ENCODE assay signal across 29 mouse cellular contexts in the genomic region with DNA sequence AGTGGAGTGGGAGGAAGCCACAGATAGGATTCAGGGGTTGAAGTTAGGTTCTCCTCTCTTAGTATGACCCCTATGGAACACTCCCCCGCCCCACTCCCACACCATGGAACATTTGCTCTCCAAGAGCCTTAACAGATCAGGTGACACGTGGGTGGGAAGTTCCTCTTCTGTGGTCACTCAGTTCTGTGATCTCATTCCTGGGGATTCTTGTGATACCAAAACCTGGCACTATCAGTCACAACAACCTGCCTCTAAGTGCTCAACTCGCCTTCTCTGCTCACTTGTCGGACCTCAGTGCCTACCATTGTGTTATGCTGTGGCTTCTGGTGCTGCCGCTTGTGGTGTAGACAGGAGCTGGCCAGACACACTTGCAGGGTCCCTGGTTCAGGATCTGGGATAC. TPM values are rescaled to one million over a fixed set of nuclear protein-coding genes. Genes with fewer than 3 reads are reported as not detected.
DNase-seq lines count a peak whose midpoint lies in the region; ATAC-seq and TF ChIP-seq lines count a peak whose summit lies in the region.
"Had no signal": no experiment of that assay in that cellular context is flagged by ENCODE, and none has a peak within 500 bp of the region (broad histone marks: within the 10 kb centered on the region; RNA-seq: fewer than 3 reads in every experiment).

No protein-coding gene starts in this region.

- ATAC-seq in granulocyte monocyte progenitor cell, adult 5-6 weeks (replicated peaks; ENCODE audit: poor library complexity, severe bottlenecking), result peak; percentile 88
- ATAC-seq in hindbrain, embryonic 16.5 days, result no peak
- no peak for ATAC-seq in hindbrain, embryonic 11.5 days (ENCODE audit: low FRiP score)
- ATAC-seq: activated CD4-positive, CD25-positive, alpha-beta regulatory T cell, adult 4 months; forebrain, embryonic 16.5 days; hindbrain, postnatal 0 days; intestine, postnatal 0 days; lung, postnatal 0 days had no signal

- H3K9ac ChIP-seq in hindbrain, embryonic 16.5 days (ENCODE audit: low read depth, low read length), result no peak overlapping the region
- no peak overlapping the region for H3K9ac ChIP-seq in hindbrain, embryonic 11.5 days (ENCODE audit: low read depth, low read length)
- H3K9ac ChIP-seq: heart, embryonic 15.5 days; kidney, embryonic 15.5 days; liver, embryonic 15.5 days; neural tube, embryonic 15.5 days had no signal

- DNase-seq in lung, adult 18-20 months, result peak; percentile 10 to 16
- no peak for DNase-seq in lung, postnatal 10 days
- DNase-seq in T-cell, adult 2 months (ENCODE audit: low spot score), result no peak
- no peak for DNase-seq in hindbrain, embryonic 11.5 days (ENCODE audit: low spot score)
- DNase-seq: adrenal gland, postnatal 10 days; B cell, adult 2 months; cerebellum, adult 2 months; gastrocnemius, postnatal 14 days; heart, postnatal 4 days; liver; thymus, adult 2 months had no signal

- no peaks in the 10 kb centered on the region for H3K9me3 ChIP-seq in E14TG2a.4 (ENCODE audit: low read length)
- H3K9me3 ChIP-seq in hindbrain, embryonic 16.5 days (ENCODE audit: control insufficient read depth, low read length), result no peaks in the 10 kb centered on the region
- no peaks in the 10 kb centered on the region for H3K9me3 ChIP-seq in hindbrain, embryonic 11.5 days (ENCODE audit: control insufficient read depth, low read length)
- H3K9me3 ChIP-seq: embryonic facial prominence, embryonic 10.5 days; heart, embryonic 15.5 days; kidney, embryonic 15.5 days; limb, embryonic 10.5 days; liver, embryonic 15.5 days; neural tube, embryonic 15.5 days had no signal

- H3K27ac ChIP-seq in hindbrain, embryonic 16.5 days (ENCODE audit: low read depth, low read length), result no peak overlapping the region
- H3K27ac ChIP-seq in hindbrain, embryonic 11.5 days (ENCODE audit: low read depth, low read length), result no peak overlapping the region
- H3K27ac ChIP-seq: embryonic facial prominence, embryonic 10.5 days; heart, embryonic 15.5 days; hindbrain, postnatal 0 days; kidney, embryonic 15.5 days; limb, embryonic 10.5 days; liver, embryonic 15.5 days; neural tube, embryonic 15.5 days; stomach, postnatal 0 days had no signal

- H3K27me3 ChIP-seq in E14TG2a.4 (ENCODE audit: insufficient read depth, low read length) (no peaks in the 10 kb centered on the region), myocyte (ENCODE audit: control insufficient read depth, insufficient read depth, insufficient read length) (no peaks in the 10 kb centered on the region)
- no peaks in the 10 kb centered on the region for H3K27me3 ChIP-seq in hindbrain, embryonic 16.5 days (replicated peaks; ENCODE audit: control insufficient read depth, insufficient read depth, low read length)
- no peaks in the 10 kb centered on the region for H3K27me3 ChIP-seq in hindbrain, embryonic 11.5 days (ENCODE audit: control insufficient read depth, insufficient read depth, low read length)
- H3K27me3 ChIP-seq: heart, embryonic 15.5 days; kidney, embryonic 15.5 days; liver, embryonic 15.5 days; neural tube, embryonic 15.5 days had no signal

- H3K4me3 ChIP-seq in E14TG2a.4 (replicated peaks; ENCODE audit: low read length) (peak overlapping the region; percentile 20), myocyte (no peak overlapping the region)
- H3K4me3 ChIP-seq in hindbrain, embryonic 16.5 days (ENCODE audit: low read length), result no peak overlapping the region
- no peak overlapping the region for H3K4me3 ChIP-seq in hindbrain, embryonic 11.5 days (ENCODE audit: low read depth, low read length)
- H3K4me3 ChIP-seq: embryonic facial prominence, embryonic 10.5 days; heart, embryonic 15.5 days; kidney, embryonic 15.5 days; limb, embryonic 10.5 days; liver, embryonic 15.5 days; neural tube, embryonic 15.5 days had no signal

- no peak for TF ChIP-seq POLR2A in myocyte (IDR thresholded peaks at IDR 0.05; ENCODE audit: insufficient read length, low read depth)

- H3K4me2 ChIP-seq in myocyte (ENCODE audit: low read depth), result no peak overlapping the region
- H3K4me2 ChIP-seq in hindbrain, embryonic 16.5 days (ENCODE audit: low read length), result no peak overlapping the region
- H3K4me2 ChIP-seq in hindbrain, embryonic 11.5 days (replicated peaks; ENCODE audit: low read depth, low read length), result no peak overlapping the region
- H3K4me2 ChIP-seq: heart, embryonic 15.5 days; kidney, embryonic 15.5 days; liver, embryonic 15.5 days; midbrain, embryonic 11.5 days; neural tube, embryonic 15.5 days had no signal

- H3ac ChIP-seq in myocyte (ENCODE audit: control insufficient read depth, insufficient read length), result no peak overlapping the region

- 89% methylated on average over 5 of the region's 5 CpGs for WGBS in hindbrain, embryonic 16.5 days
- WGBS in hindbrain, embryonic 11.5 days, result 81% methylated on average over 5 of the region's 5 CpGs

- TF ChIP-seq CTCF in E14TG2a.4 (conservative IDR thresholded peaks at IDR 0.05; ENCODE audit: low read length), result no peak

- peaks cover 70% of the 10 kb centered on the region for H3K4me1 ChIP-seq in E14TG2a.4 (replicated peaks; ENCODE audit: low read depth, low read length)
- H3K4me1 ChIP-seq in hindbrain, embryonic 16.5 days (ENCODE audit: control insufficient read depth, insufficient read depth, low read depth, low read length), result no peaks in the 10 kb centered on the region
- H3K4me1 ChIP-seq in hindbrain, embryonic 11.5 days (replicated peaks; ENCODE audit: control insufficient read depth, insufficient read depth, low read length), result no peaks in the 10 kb centered on the region
- H3K4me1 ChIP-seq: embryonic facial prominence, embryonic 10.5 days; heart, embryonic 15.5 days; kidney, embryonic 15.5 days; limb, embryonic 10.5 days; liver, embryonic 15.5 days; neural tube, embryonic 15.5 days had no signal

- H3K36me3 ChIP-seq in E14TG2a.4 (ENCODE audit: insufficient read depth, low read length), result no peaks in the 10 kb centered on the region
- H3K36me3 ChIP-seq in myocyte (ENCODE audit: control insufficient read depth, insufficient read depth), result no peaks in the 10 kb centered on the region
- no peaks in the 10 kb centered on the region for H3K36me3 ChIP-seq in hindbrain, embryonic 16.5 days (ENCODE audit: control insufficient read depth, insufficient read depth, low read length)
- H3K36me3 ChIP-seq in hindbrain, embryonic 11.5 days (ENCODE audit: control insufficient read depth, insufficient read depth, low read length), result no peaks in the 10 kb centered on the region
- H3K36me3 ChIP-seq: embryonic facial prominence, embryonic 10.5 days; heart, embryonic 15.5 days; kidney, embryonic 15.5 days; limb, embryonic 10.5 days; liver, embryonic 15.5 days; neural tube, embryonic 15.5 days had no signal

- H3K79me2 ChIP-seq in myocyte (ENCODE audit: control insufficient read depth, insufficient read depth), result no peaks in the 10 kb centered on the region

TF ChIP-seq in myocyte, 11 proteins besides CTCF, POLR2A, EP300 and RAD21:
- TF ChIP-seq MYOD1 (IDR thresholded peaks at IDR 0.05; ENCODE audit: control insufficient read depth in 1 of 3, insufficient read length in 2 of 3, low read depth in 2 of 3), result peak in 2 of 3 experiments; percentile 50 to 60
- TF ChIP-seq TCF3 (IDR thresholded peaks at IDR 0.05; ENCODE audit: insufficient read length, low read depth), result no peak
TF ChIP-seq in myocyte: peak in this region for 1.

RNA-seq across cellular contexts. Expression of a gene that starts 8.0 kb away (rescaled TPM):
- total RNA-seq in granulocyte monocyte progenitor cell, adult 5-6 weeks (2014; fragmentation: Nextera tagmentation), result 11.6 and 16.5 TPM in 2 replicates
- 19.2 and 22.0 TPM in 2 replicates for total RNA-seq in granulocyte monocyte progenitor cell, adult 5-6 weeks (2017)
- polyA plus RNA-seq in myocyte (2012; fragmentation: generic; extraction: Trizol), result not detected
- 0.20 and 0.35 TPM in 2 replicates for polyA plus RNA-seq in hindbrain, embryonic 16.5 days (2015; fragmentation: Nextera tagmentation; extraction: Ambion mirVana)
- 0.36 TPM in 1 of 2 replicates, not detected in the other for polyA plus RNA-seq in hindbrain, embryonic 11.5 days (2014; fragmentation: Nextera tagmentation; extraction: Ambion mirVana)
- total RNA-seq: gastrocnemius, postnatal 14 days; heart, adult 8-10 months; hindbrain, postnatal 0 days had no signal
- polyA plus RNA-seq: activated CD4-positive, CD25-positive, alpha-beta regulatory T cell, adult 4 months had no signal

RNA-seq across cellular contexts. Expression of a gene that starts 30.1 kb away (rescaled TPM):
- 17.7 and 20.7 TPM in 2 replicates for total RNA-seq in granulocyte monocyte progenitor cell, adult 5-6 weeks (2014; fragmentation: Nextera tagmentation)
- 13.3 and 22.0 TPM in 2 replicates for total RNA-seq in granulocyte monocyte progenitor cell, adult 5-6 weeks (2017)
- 2.7 TPM for polyA plus RNA-seq in myocyte (2012; fragmentation: generic; extraction: Trizol)
- 19.3 and 23.1 TPM in 2 replicates for polyA plus RNA-seq in hindbrain, embryonic 16.5 days (2015; fragmentation: Nextera tagmentation; extraction: Ambion mirVana)
- 13.4 and 19.2 TPM in 2 replicates for polyA plus RNA-seq in hindbrain, embryonic 11.5 days (2014; fragmentation: Nextera tagmentation; extraction: Ambion mirVana)

Comparison
In these comparisons a context has a peak if more than half of its experiments do, and no peak if none do; other contexts are left out.
1. DNase-seq: peak in lung, adult 18-20 months (2 of 2); none in lung, postnatal 10 days (single experiment), T-cell, adult 2 months (single experiment) and hindbrain, embryonic 11.5 days (single experiment).